In the genomic region with DNA sequence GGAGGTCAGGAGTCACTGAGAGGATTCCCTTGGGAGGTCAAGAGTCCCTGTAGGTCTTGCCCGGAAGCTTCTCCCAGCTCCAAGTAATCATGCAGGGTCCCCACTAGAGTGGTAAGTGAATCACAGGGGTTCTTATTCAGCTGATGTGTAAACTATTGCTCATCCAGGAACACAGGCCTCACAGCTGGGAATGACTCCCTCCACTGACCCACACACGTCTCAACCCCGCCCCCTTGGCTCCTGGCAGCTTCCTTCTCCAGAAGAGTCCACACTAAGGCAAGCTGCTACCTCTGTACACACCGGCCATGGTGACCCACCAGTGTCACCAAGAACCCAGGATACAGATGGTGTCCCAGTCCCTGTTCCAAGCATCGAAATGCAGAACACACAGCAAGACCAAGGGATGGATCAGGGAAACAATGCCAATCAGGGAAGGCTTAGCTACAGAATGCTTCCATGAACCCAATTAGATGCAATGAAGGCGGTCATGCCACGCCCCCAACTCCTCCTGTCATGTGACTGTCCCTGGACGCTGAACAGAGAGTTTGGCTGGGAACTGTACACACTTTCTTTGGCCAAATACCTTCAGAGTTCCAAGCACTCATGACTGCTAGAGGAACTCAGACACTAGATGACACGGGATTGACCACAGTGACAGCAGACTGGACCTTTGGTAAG, we compare ENCODE assay signal across 8 mouse cellular contexts. TPM values are rescaled to one million over a fixed set of nuclear protein-coding genes. Genes with fewer than 3 reads are reported as not detected.
DNase-seq lines count a peak whose midpoint lies in the region; ATAC-seq lines count a peak whose summit lies in the region.
"Had no signal": no experiment of that assay in that cellular context is flagged by ENCODE, and none has a peak within 500 bp of the region (broad histone marks: within the 10 kb centered on the region; RNA-seq: fewer than 3 reads in every experiment).

No protein-coding gene starts in this region.

- DNase-seq in urinary bladder, postnatal 14 days (ENCODE audit: low spot score), result peak; percentile 66
- no peak for DNase-seq in urinary bladder, postnatal 10 days (ENCODE audit: low spot score)
- peak; percentile 74 for DNase-seq in heart, postnatal 4 days
- DNase-seq in lung, postnatal 10 days, result peak; percentile 93
- DNase-seq in cerebellum, adult 11 months, result no peak

- H3K4me1 ChIP-seq in erythroblast, embryonic 14.5 days (ENCODE audit: control insufficient read depth), result peaks cover 98% of the 10 kb centered on the region

- no peaks in the 10 kb centered on the region for H3K9me3 ChIP-seq in erythroblast, embryonic 14.5 days (ENCODE audit: control insufficient read depth, low read length)

- peak overlapping the region; percentile 72 for H3K4me3 ChIP-seq in erythroblast, embryonic 14.5 days (replicated peaks)

- H3K36me3 ChIP-seq in erythroblast, embryonic 14.5 days (ENCODE audit: control insufficient read depth), result peaks cover 89% of the 10 kb centered on the region

- H3K27me3 ChIP-seq in erythroblast, embryonic 14.5 days (ENCODE audit: control insufficient read depth), result no peaks in the 10 kb centered on the region

- ATAC-seq in CD4-positive, CD25-positive, alpha-beta regulatory T cell, adult 4 months, result no peak

RNA-seq across cellular contexts. Expression of a gene that starts 18.0 kb away (rescaled TPM):
- polyA plus RNA-seq in erythroblast, embryonic 14.5 days (2012), result 3.3 TPM in 2 replicates
- 10 to 100 TPM; 24.0 to 25.0 TPM for total RNA-seq in heart, postnatal 4 days (2021)
- polyA plus RNA-seq in CD4-positive, CD25-positive, alpha-beta regulatory T cell, adult 4 months (2017; shearing (Covaris generic)), result 10 to 100 TPM; 13.0 to 14.6 TPM

RNA-seq across cellular contexts. Expression of a gene that starts 27.8 kb away (rescaled TPM):
- polyA plus RNA-seq in erythroblast, embryonic 14.5 days (2012), result not detected in 2 replicates
- not detected for total RNA-seq in heart, postnatal 4 days (2021)
- 1 to 10 TPM in 1 of 2 experiments, under 1 TPM in 1; 0.56 to 1.4 TPM for polyA plus RNA-seq in CD4-positive, CD25-positive, alpha-beta regulatory T cell, adult 4 months (2017; shearing (Covaris generic))
- total RNA-seq: left cerebral cortex, postnatal 36 days had no signal

Comparison
In these comparisons a context has a peak if more than half of its experiments do, and no peak if none do; other contexts are left out.
1. DNase-seq: peak in urinary bladder, postnatal 14 days (single experiment), heart, postnatal 4 days (single experiment) and lung, postnatal 10 days (single experiment); none in urinary bladder, postnatal 10 days (single experiment) and cerebellum, adult 11 months (single experiment).